Mouse (Mus musculus): ENCODE measurements around the gene Abca1.

- no peak for TF ChIP-seq GATA1 (IDR thresholded peaks at IDR 0.05; ENCODE audit: borderline replicate concordance, low read length)
- no peak for TF ChIP-seq FLI1 (IDR thresholded peaks at IDR 0.05; ENCODE audit: low read length)
Measured at GRCm38 (mm10) chr4:53094331-53094730, 65.4 kb downstream of the Abca1 start.
